Mouse (Mus musculus): ENCODE results near the gene Esx1. TPM values are rescaled to one million over a fixed set of nuclear protein-coding genes. Genes with fewer than 3 reads are reported as not detected.

The Esx1 gene
- polyA plus RNA-seq, 1 experiment from 2014 or later, result 0.25 TPM

- 16% methylated on average over 40 of the region's 40 CpGs for WGBS
- Histone ChIP-seq H3K27me3 (ENCODE audit: insufficient read depth, poor library complexity, severe bottlenecking) (peaks cover 90% of the 10 kb centered on the region), H3K4me1 (no peaks in the 10 kb centered on the region), H3K9me3 (no peaks in the 10 kb centered on the region), H3K27ac (no peak overlapping the region), H3K4me3 (peak overlapping the region; percentile 42), H3K36me3 (no peaks in the 10 kb centered on the region)
- peak; percentile 79 for DNase-seq (ENCODE audit: low spot score)
Measured at GRCm38 (mm10) chrX:137118097-137118746, 3.7 kb downstream of the Esx1 start.

GRCm38 (mm10) chrX:137106498-137106897 is 15.4 kb downstream of the Esx1 start:
- Histone ChIP-seq H3K27me3 (ENCODE audit: insufficient read depth, poor library complexity, severe bottlenecking) (peaks cover 51% of the 10 kb centered on the region), H3K4me1 (no peaks in the 10 kb centered on the region), H3K36me3 (no peaks in the 10 kb centered on the region), H3K27ac (no peak overlapping the region), H3K4me3 (no peak overlapping the region), H3K9me3 (no peaks in the 10 kb centered on the region)
- DNase-seq (ENCODE audit: low spot score), result no peak
- WGBS, result 15% methylated on average over 13 of the region's 13 CpGs

- Histone ChIP-seq H3K27ac (no peak overlapping the region), H3K36me3 (no peaks in the 10 kb centered on the region), H3K4me1 (no peaks in the 10 kb centered on the region), H3K9me3 (no peaks in the 10 kb centered on the region), H3K4me3 (no peak overlapping the region), H3K27me3 (ENCODE audit: insufficient read depth, poor library complexity, severe bottlenecking) (peaks cover 66% of the 10 kb centered on the region)
- 21% methylated on average over 25 of the region's 25 CpGs for WGBS
- DNase-seq (ENCODE audit: low spot score), result no peak
Measured at GRCm38 (mm10) chrX:137104531-137104930, 17.4 kb downstream of the Esx1 start.

Other genes starting within 250 kb of the Esx1 start
- not detected in 2 replicates for gene H2bfm, start 194.8 kb downstream of the Esx1 start, polyA plus RNA-seq (2016; fragmentation: Nextera tagmentation; extraction: Ambion mirVana)
- gene Tmsb15b2, start 146.6 kb downstream of the Esx1 start, polyA plus RNA-seq (2016; fragmentation: Nextera tagmentation; extraction: Ambion mirVana), result 19.7 and 28.3 TPM in 2 replicates
- gene Tmsb15l, start 145.2 kb downstream of the Esx1 start, polyA plus RNA-seq (2016; fragmentation: Nextera tagmentation; extraction: Ambion mirVana), result 1.4 and 2.4 TPM in 2 replicates
- gene Tmsb15b1, start 145.2 kb downstream of the Esx1 start, polyA plus RNA-seq (2016; fragmentation: Nextera tagmentation; extraction: Ambion mirVana), result 11.8 and 13.6 TPM in 2 replicates
- gene Zcchc18, start 128.9 kb downstream of the Esx1 start, polyA plus RNA-seq (2016; fragmentation: Nextera tagmentation; extraction: Ambion mirVana), result 4.0 and 8.6 TPM in 2 replicates
- gene Slc25a53, start 83.8 kb downstream of the Esx1 start, polyA plus RNA-seq (2016; fragmentation: Nextera tagmentation; extraction: Ambion mirVana), result 6.1 and 6.3 TPM in 2 replicates
- 8.4 and 9.1 TPM in 2 replicates for gene Fam199x, start 72.5 kb downstream of the Esx1 start, polyA plus RNA-seq (2016; fragmentation: Nextera tagmentation; extraction: Ambion mirVana)